Mouse (Mus musculus): ENCODE measurements around the gene Aoc2. TPM values are rescaled to one million over a fixed set of nuclear protein-coding genes. Genes with fewer than 3 reads are reported as not detected.

Gene Aoc2
- polyA plus RNA-seq (2015; fragmentation: Nextera tagmentation; extraction: Ambion mirVana): 0.86 and 0.88 TPM in 2 replicates

DNA sequence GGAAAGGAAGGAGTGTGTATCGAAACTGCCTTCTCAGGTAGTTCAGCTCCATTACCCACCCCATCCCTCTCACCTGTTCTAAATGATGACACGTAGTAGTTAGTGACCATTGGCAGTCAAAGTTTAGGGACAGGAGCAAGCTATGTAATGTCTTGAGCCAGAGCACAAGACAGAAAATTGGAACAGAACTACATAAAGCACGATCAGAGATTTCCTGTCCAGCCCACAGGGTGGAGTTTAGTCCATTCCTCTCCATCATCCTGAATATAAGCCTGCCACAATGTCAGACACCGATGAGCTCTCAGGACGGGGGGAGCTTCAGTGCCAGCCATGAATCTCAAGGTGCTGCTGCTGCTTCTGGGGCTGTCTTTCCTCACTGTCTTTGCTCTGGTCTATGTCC, at the start of gene Aoc2:
Gene Aoc2, plus strand, starts transcription at position 301 of the 400 bp plus-strand sequence.
- no peak for ATAC-seq
- Histone ChIP-seq H3K36me3 (ENCODE audit: control insufficient read depth, insufficient read depth, low read length) (peaks cover 19% of the 10 kb centered on the region), H3K27ac (ENCODE audit: low read length) (no peak within 1 kb of the TSS), H3K9ac (ENCODE audit: low read depth, low read length) (no peak within 1 kb of the TSS), H3K27me3 (replicated peaks; ENCODE audit: control insufficient read depth, insufficient read depth, low read length) (no peaks in the 10 kb centered on the region), H3K4me2 (ENCODE audit: low read depth, low read length) (no peak within 1 kb of the TSS), H3K9me3 (ENCODE audit: control insufficient read depth, low read length) (no peaks in the 10 kb centered on the region), H3K4me1 (ENCODE audit: control insufficient read depth, insufficient read depth, low read length) (peaks cover 8% of the 10 kb centered on the region; the same call in 1 of the 2 replicates), H3K4me3 (ENCODE audit: low read length) (no peak within 1 kb of the TSS)
- WGBS: 81% methylated on average over 5 of the region's 5 CpGs

DNA sequence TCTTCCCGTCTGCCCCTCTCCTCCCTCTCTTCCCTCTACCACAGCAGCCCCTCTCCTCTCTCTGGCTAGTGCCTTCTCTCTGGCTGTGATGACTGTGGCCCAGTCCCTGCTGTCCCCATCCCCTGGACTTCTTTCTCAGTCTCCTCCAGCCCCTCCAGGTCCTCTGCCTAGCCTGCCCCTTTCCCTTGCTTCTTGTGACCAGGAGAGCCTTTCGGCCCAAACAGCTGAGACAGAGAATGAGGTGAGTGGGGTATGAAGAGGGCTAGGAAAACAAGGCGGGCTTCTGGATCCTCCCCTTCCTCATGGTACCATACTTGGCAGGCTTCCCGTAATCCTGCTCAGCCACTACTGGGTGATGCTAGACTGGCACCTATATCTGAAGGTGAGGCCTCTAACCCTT, 49.6 kb upstream of the Aoc2 start:
- WGBS: 75% methylated on average over 4 of the region's 4 CpGs
- Histone ChIP-seq H3K9me3 (ENCODE audit: control insufficient read depth, low read length) (no peaks in the 10 kb centered on the region), H3K4me2 (ENCODE audit: low read depth, low read length) (no peak overlapping the region), H3K27me3 (replicated peaks; ENCODE audit: control insufficient read depth, insufficient read depth, low read length) (no peaks in the 10 kb centered on the region), H3K4me3 (ENCODE audit: low read length) (no peak overlapping the region), H3K36me3 (ENCODE audit: control insufficient read depth, insufficient read depth, low read length) (no peaks in the 10 kb centered on the region), H3K4me1 (ENCODE audit: control insufficient read depth, insufficient read depth, low read length) (peaks cover 29% of the 10 kb centered on the region), H3K9ac (ENCODE audit: low read depth, low read length) (no peak overlapping the region), H3K27ac (ENCODE audit: low read length) (no peak overlapping the region)
- ATAC-seq: no peak

DNA sequence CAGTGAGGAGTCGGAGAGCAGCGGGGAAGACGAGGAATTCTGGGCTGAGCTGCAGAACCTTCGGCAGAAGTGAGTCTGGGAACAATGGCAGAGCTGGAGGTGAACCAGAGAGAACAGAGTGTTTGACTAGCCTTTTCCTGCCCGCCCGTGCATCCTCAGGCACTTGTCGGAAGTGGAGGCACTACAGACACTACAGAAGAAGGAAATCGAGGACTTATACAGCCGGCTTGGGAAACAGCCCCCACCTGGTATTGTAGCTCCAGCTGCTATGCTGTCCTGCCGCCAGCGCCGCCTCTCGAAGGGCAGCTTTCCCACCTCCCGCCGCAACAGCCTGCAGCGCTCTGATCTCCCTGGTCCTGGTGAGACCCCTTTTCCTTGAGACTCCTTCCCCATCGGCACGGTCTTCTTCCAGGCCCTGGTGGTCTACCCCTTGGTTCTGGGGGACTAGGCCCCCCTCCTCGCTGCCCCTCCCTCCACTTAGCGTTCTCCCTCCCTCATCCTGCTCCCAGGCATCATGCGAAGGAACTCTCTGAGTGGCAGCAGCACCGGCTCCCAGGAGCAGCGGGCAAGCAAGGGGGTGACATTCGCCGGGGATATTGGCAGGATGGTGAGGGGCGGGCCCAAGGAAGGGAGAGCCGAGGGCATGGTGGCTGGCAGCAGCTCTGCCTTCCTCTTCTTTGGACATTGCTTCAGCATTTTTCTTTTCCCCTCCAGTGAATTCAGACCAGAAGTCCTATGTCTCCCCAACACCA, 48.4 kb upstream of the Aoc2 start:
- peak overlapping the region; percentile 82 for H3K4me2 ChIP-seq (ENCODE audit: low read depth, low read length)
- peak overlapping the region; percentile 63 for H3K4me3 ChIP-seq (ENCODE audit: low read length)
- H3K9me3 ChIP-seq (ENCODE audit: control insufficient read depth, low read length): no peaks in the 10 kb centered on the region
- no peaks in the 10 kb centered on the region for H3K27me3 ChIP-seq (replicated peaks; ENCODE audit: control insufficient read depth, insufficient read depth, low read length)
- WGBS: 44% methylated on average over 26 of the region's 27 CpGs
- no peak for ATAC-seq
- H3K36me3 ChIP-seq (ENCODE audit: control insufficient read depth, insufficient read depth, low read length): no peaks in the 10 kb centered on the region
- peak overlapping the region; percentile 84 for H3K27ac ChIP-seq (ENCODE audit: low read length)
- H3K9ac ChIP-seq (ENCODE audit: low read depth, low read length): peak overlapping the region; percentile 68
- peaks cover 29% of the 10 kb centered on the region for H3K4me1 ChIP-seq (ENCODE audit: control insufficient read depth, insufficient read depth, low read length)

DNA sequence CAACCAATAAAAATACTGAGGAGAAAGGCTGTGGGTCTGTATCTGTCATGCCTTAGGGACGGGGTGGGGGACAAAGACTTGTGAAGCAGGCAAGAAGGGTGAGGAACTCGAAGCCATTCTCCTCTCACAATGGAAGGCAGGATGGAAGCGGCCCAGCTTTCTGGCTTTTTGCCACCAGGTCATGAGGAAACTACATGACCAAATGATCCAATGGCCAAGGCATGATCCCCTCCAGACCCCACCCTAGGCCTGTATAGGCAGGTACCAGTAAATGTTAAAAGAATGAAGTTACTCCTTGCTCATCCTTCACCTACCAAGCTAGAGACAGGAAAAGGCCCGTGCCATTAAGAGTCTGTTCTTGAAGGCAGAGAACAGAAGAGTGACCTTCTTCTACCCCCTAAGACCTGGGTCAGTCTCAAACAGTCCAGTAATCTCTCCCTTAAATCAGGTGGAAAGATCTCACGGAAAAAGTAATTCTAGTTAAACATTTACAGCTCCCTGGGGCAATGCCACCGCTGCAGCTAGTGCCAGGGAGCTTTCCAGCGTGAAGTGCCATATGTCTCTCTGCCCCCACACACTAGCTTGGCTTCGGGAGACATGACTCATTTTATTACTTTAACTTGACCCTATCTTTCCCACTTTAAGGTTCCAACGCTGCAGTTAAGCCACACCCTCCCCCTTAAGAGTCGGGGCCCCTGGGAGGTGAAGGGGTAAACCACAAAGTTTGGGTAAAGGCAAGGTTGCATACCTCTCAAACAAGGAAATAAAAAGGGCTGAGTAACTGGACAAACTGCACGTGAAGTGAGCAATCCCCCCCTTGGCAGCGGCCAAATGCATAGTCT, 47.3 kb upstream of the Aoc2 start:
- ATAC-seq: peak; percentile 78
- H3K4me3 ChIP-seq (ENCODE audit: low read length): peak overlapping the region; percentile 63
- peak overlapping the region; percentile 84 for H3K27ac ChIP-seq (ENCODE audit: low read length)
- H3K4me2 ChIP-seq (ENCODE audit: low read depth, low read length): peak overlapping the region; percentile 82
- H3K4me1 ChIP-seq (ENCODE audit: control insufficient read depth, insufficient read depth, low read length): peaks cover 29% of the 10 kb centered on the region
- no peaks in the 10 kb centered on the region for H3K27me3 ChIP-seq (replicated peaks; ENCODE audit: control insufficient read depth, insufficient read depth, low read length)
- H3K9ac ChIP-seq (ENCODE audit: low read depth, low read length): peak overlapping the region; percentile 68
- no peaks in the 10 kb centered on the region for H3K36me3 ChIP-seq (ENCODE audit: control insufficient read depth, insufficient read depth, low read length)
- no peaks in the 10 kb centered on the region for H3K9me3 ChIP-seq (ENCODE audit: control insufficient read depth, low read length)
- 42% methylated on average over 12 of the region's 12 CpGs for WGBS

DNA sequence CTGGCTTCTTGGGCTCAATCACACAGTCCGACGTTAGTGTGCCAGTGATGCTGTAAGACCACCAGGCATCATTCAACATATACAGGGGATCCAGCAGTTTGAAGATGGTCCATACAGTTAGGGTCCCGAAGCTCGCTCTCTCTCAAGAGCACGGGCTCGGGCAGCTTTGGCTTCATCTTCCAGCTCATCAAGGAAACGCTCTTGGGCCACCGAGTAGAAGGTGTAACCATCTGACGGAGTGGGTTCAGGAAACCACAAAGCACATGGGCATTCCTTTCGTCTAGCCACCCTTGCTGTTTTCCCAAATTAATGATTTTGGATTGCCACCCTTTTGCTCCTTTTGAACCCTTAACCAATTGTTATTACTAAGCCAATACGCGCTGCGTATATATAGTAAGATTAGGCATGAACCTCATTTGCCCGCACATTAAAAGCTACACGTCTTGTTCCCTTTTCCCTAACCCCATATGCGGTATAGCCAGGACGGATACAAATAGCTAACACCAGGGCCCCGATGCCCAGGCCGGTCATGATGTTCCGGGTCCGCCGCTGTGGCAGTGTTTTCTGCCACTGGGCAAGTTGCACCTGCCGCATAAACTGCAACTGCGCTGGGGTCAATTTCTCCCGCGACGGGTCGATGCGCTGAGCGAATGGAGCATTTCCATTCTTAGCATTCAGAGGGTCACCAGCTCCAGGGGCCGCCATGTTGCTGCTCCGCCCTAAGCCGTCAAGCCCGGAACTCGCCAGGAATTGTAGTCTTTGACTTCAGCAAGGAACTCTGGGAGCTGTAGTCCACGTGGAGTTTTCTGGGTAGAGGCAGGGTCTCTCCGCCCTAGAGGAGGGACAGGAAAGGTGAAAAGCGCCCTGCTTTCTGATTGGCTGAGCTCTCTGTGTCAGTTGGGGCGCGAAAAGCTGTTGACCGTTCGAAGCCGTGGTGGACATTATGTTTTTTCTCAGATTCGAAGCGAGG, 46.4 kb upstream of the Aoc2 start, which contains the start of the genes Cntd1 and Coa3:
Gene Cntd1, plus strand, starts transcription at position 790 of the 970 bp plus-strand sequence.
Gene Coa3, minus strand, starts transcription at position 892 of the 970 bp plus-strand sequence.
- peak; percentile 91 for ATAC-seq
- 7% methylated on average over 45 of the region's 45 CpGs for WGBS

DNA sequence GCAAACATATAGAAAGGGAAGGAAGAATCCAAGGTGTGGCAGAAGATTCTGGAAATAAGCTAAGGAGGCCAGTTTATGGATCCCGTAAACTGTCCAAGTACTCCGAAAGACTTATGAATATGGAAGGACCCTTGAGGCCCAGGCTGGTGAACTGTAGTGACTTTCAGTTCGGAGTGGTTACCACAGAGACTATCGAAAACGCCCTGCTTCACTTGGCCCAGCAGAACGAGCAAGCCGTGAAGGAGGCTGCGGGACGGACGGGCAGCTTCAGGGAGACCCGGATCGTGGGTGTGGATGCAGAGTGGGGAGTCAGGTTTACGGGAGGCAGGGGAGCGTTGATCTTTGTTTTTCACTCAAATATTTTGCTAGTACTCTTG, 45.7 kb upstream of the Aoc2 start:
- Histone ChIP-seq H3K27me3 (replicated peaks; ENCODE audit: control insufficient read depth, insufficient read depth, low read length) (no peaks in the 10 kb centered on the region), H3K27ac (ENCODE audit: low read length) (no peak overlapping the region), H3K4me1 (ENCODE audit: control insufficient read depth, insufficient read depth, low read length) (peaks cover 29% of the 10 kb centered on the region), H3K4me3 (ENCODE audit: low read length) (peak overlapping the region; percentile 63), H3K4me2 (ENCODE audit: low read depth, low read length) (peak overlapping the region; percentile 82), H3K9ac (ENCODE audit: low read depth, low read length) (0 out of 2 replicates have a peak overlapping the region, but pooled peaks have one; percentile 68), H3K9me3 (ENCODE audit: control insufficient read depth, low read length) (no peaks in the 10 kb centered on the region), H3K36me3 (ENCODE audit: control insufficient read depth, insufficient read depth, low read length) (no peaks in the 10 kb centered on the region)
- 0 out of 2 replicates have a peak, but pooled peaks have one; percentile 8 for ATAC-seq
- WGBS: 57% methylated on average over 14 of the region's 14 CpGs

More for the DNA sequence above, 46.4 kb upstream of the Aoc2 start, which contains the start of the genes Cntd1 and Coa3:
- Histone ChIP-seq H3K9me3 (ENCODE audit: control insufficient read depth, low read length) (no peaks in the 10 kb centered on the region), H3K4me2 (ENCODE audit: low read depth, low read length) (peak within 1 kb of the TSS; percentile 82), H3K4me1 (ENCODE audit: control insufficient read depth, insufficient read depth, low read length) (peaks cover 29% of the 10 kb centered on the region), H3K27me3 (replicated peaks; ENCODE audit: control insufficient read depth, insufficient read depth, low read length) (no peaks in the 10 kb centered on the region), H3K4me3 (ENCODE audit: low read length) (peak within 1 kb of the TSS; percentile 63), H3K36me3 (ENCODE audit: control insufficient read depth, insufficient read depth, low read length) (no peaks in the 10 kb centered on the region), H3K27ac (ENCODE audit: low read length) (peak within 1 kb of the TSS; percentile 84), H3K9ac (ENCODE audit: low read depth, low read length) (peak within 1 kb of the TSS; percentile 68)

DNA sequence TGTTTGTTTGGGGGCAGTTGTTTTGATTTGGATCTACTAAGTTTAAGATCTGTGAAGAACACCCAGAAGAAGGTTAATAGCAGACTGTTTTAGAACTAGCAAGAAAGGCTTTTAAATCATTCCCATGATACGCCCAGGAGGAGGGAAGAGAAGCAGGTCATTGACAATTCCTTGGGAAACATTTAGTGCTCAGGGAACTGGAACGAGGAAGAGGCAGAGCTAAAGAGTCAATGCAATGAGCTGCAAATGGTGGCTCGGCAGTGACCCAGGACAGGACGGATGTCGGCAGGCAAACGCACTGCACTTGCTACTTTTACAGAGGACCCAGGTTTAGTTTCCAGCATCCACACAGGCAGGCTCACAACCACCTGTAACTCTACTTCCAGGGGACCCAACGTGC, 44.0 kb upstream of the Aoc2 start:
- no peaks in the 10 kb centered on the region for H3K9me3 ChIP-seq (ENCODE audit: control insufficient read depth, low read length)
- no peaks in the 10 kb centered on the region for H3K27me3 ChIP-seq (replicated peaks; ENCODE audit: control insufficient read depth, insufficient read depth, low read length)
- no peak overlapping the region for H3K4me2 ChIP-seq (ENCODE audit: low read depth, low read length)
- H3K4me1 ChIP-seq (ENCODE audit: control insufficient read depth, insufficient read depth, low read length): peaks cover 29% of the 10 kb centered on the region
- WGBS: 54% methylated on average over 7 of the region's 7 CpGs
- H3K4me3 ChIP-seq (ENCODE audit: low read length): no peak overlapping the region
- H3K36me3 ChIP-seq (ENCODE audit: control insufficient read depth, insufficient read depth, low read length): no peaks in the 10 kb centered on the region
- no peak for ATAC-seq
- H3K9ac ChIP-seq (ENCODE audit: low read depth, low read length): no peak overlapping the region
- H3K27ac ChIP-seq (ENCODE audit: low read length): no peak overlapping the region

DNA sequence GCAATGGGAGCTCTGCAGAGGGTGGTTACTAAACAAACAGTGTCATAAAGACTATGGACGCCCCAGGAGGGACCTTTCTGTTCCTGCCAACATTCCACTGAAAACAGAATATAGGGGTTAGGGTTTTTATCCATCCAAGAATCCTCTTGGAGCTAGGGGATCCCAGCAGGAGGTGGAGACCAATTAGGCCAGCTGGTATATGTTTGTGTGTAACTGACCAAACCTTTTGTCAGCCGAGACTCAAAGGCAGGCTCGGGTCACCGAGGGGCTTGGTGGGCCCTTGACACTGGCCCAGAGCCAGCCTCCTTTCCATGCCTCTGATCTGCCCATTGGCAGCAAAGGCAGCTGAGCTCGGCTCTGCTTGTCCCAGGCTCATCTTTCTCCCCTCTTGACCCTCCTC, 42.0 kb upstream of the Aoc2 start:
- no peaks in the 10 kb centered on the region for H3K27me3 ChIP-seq (replicated peaks; ENCODE audit: control insufficient read depth, insufficient read depth, low read length)
- no peaks in the 10 kb centered on the region for H3K36me3 ChIP-seq (ENCODE audit: control insufficient read depth, insufficient read depth, low read length)
- H3K4me1 ChIP-seq (ENCODE audit: control insufficient read depth, insufficient read depth, low read length): peaks cover 9% of the 10 kb centered on the region
- no peak overlapping the region for H3K27ac ChIP-seq (ENCODE audit: low read length)
- no peak overlapping the region for H3K9ac ChIP-seq (ENCODE audit: low read depth, low read length)
- no peak overlapping the region for H3K4me2 ChIP-seq (ENCODE audit: low read depth, low read length)
- ATAC-seq: no peak
- WGBS: 43% methylated on average over 5 of the region's 5 CpGs
- no peaks in the 10 kb centered on the region for H3K9me3 ChIP-seq (ENCODE audit: control insufficient read depth, low read length)
- H3K4me3 ChIP-seq (ENCODE audit: low read length): no peak overlapping the region
